Mouse (Mus musculus) heart, embryonic 12.5 days (tissue): Measurements from ENCODE around the gene Slc17a2. TPM values are rescaled to one million over a fixed set of nuclear protein-coding genes. Genes with fewer than 3 reads are reported as not detected.

ENCODE experiments used
- ATAC-seq: fragments of 200-750 bp; cut with Nextera tagmentation; 2 replicates; pipeline ENCODE4 v1.8.0; 2017; ENCODE audit warnings: moderate TSS enrichment, moderate library complexity; ENCODE audit not compliant: insufficient number of reproducible peaks, low FRiP score
- H3K27ac ChIP-seq: fragments of 300-500 bp; sonication (generic); 2 replicates; pipeline ENCODE4 v1.5.1; 2016; ENCODE audit warnings: mild to moderate bottlenecking, moderate library complexity; ENCODE audit not compliant: poor library complexity, severe bottlenecking
- H3K27me3 ChIP-seq: fragments of 300-500 bp; sonication (generic); replicated peaks from 2 replicates; pipeline ENCODE4 v1.6.1; 2016; ENCODE audit warnings: mild to moderate bottlenecking, moderate library complexity
- H3K36me3 ChIP-seq: fragments of 300-500 bp; sonication (generic); 2 replicates; pipeline ENCODE4 v1.6.1; 2016; ENCODE audit warnings: mild to moderate bottlenecking, moderate library complexity
- H3K4me1 ChIP-seq: fragments of 300-500 bp; sonication (generic); replicated peaks from 2 replicates; pipeline ENCODE4 v1.6.1; 2016; ENCODE audit warnings: mild to moderate bottlenecking
- H3K4me2 ChIP-seq: fragments of 300-500 bp; sonication (generic); 2 replicates; pipeline ENCODE4 v1.6.1; 2016; ENCODE audit warnings: mild to moderate bottlenecking, moderate library complexity
- H3K4me3 ChIP-seq: fragments of 300-500 bp; sonication (generic); 2 replicates; pipeline ENCODE4 v1.5.1; 2016; ENCODE audit warnings: mild to moderate bottlenecking
- H3K9ac ChIP-seq: fragments of 300-500 bp; sonication (generic); 2 replicates; pipeline ENCODE4 v1.6.1; 2016; ENCODE audit warnings: mild to moderate bottlenecking, moderate library complexity
- H3K9me3 ChIP-seq: fragments of 300-500 bp; sonication (generic); replicated peaks from 2 replicates; pipeline ENCODE4 v1.6.1; 2016; ENCODE audit warnings: mild to moderate bottlenecking, moderate library complexity
- WGBS: fragments of 180-500 bp; shearing (Covaris S2); methylation state at CpG from one replicate; pipeline ENCODE4 v1.1.7; 2016; 5-methylcytosine and 5-hydroxymethylcytosine counted together
- polyA plus RNA-seq: library from polyadenylated mRNA; unstranded; fragments of >200 nt; fragmentation: Nextera tagmentation; extraction: Ambion mirVana; gene quantifications from 2 replicates; pipeline ENCODE4 v1.2.1, GENCODE M21; 2016

Gene Slc17a2
- polyA plus RNA-seq, 1 experiment from 2014 or later = not detected

DNA sequence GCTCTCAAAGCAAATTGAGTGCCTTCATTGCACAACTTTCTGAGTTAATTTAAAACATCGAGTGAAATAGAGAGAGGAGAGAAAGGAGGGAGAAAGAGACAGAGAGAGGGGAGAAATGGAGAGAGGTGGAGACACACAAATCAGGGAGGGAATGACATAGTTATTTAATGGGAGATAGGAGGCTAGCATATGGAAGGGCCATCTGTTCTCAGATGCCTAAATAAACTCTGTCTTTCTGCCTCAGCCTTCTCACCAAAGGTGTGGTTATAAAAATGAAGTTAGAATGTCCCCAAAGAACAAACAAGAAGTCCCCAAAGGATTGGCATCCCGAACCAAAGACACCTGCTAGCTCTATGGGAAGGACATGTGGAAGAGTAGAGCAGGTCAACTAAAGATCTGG lies 42.5 kb downstream of the Slc17a2 start:
- H3K4me2 ChIP-seq = no peak overlapping the region
- no peak overlapping the region for H3K9ac ChIP-seq
- peaks cover 6% of the 10 kb centered on the region; the same call in 1 of the 2 replicates for H3K27me3 ChIP-seq
- no peak overlapping the region for H3K4me3 ChIP-seq
- no peak for ATAC-seq
- no peaks in the 10 kb centered on the region for H3K4me1 ChIP-seq
- no peaks in the 10 kb centered on the region for H3K36me3 ChIP-seq
- WGBS = 67% methylated on average over 2 of the region's 2 CpGs
- H3K9me3 ChIP-seq = no peaks in the 10 kb centered on the region
- H3K27ac ChIP-seq = no peak overlapping the region

DNA sequence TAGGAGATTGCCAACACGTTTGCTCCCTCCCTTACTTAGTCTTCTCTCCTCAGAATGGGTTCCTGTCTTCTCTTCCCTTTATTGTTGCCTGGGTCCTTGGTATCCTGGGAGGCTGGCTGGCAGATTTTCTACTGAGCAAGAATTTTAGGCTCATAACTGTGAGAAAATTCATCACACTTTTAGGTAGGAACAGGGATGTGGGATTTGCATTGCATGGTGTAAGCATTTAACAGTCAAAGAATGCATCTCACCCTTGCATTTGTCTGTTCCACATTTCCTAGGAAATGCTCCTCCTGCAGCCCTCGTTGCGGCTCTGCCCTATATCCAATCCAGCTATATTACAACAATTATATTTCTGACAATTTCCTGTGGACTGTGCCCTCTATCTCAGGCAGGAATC lies 49.6 kb downstream of the Slc17a2 start:
- no peak overlapping the region for H3K4me3 ChIP-seq
- WGBS = 60% methylated on average over 3 of the region's 3 CpGs
- H3K9ac ChIP-seq = no peak overlapping the region
- no peaks in the 10 kb centered on the region for H3K4me1 ChIP-seq
- H3K27ac ChIP-seq = no peak overlapping the region
- H3K36me3 ChIP-seq = no peaks in the 10 kb centered on the region
- H3K4me2 ChIP-seq = no peak overlapping the region
- no peaks in the 10 kb centered on the region for H3K9me3 ChIP-seq
- H3K27me3 ChIP-seq = peaks cover 23% of the 10 kb centered on the region; the same call in 1 of the 2 replicates
- no peak for ATAC-seq

DNA sequence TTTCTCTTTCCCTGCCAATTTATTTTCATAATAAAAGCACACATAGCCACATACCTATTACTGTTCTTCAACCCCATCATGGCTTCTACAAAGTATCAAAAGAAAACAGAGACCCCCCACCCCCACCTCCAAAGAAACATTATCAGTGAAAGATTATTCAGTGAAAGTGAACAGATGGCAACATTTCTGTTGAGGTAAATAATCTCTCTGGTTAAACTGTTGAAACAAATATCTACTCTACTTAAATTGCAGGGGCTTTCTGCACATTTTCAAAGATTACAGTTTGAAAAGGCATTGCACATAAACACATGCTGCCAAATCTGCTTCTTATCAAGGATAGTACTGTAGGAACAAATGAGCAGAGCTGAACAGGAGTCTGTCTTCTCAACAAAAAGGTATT lies 55.0 kb downstream of the Slc17a2 start:
- H3K27ac ChIP-seq = no peak overlapping the region
- H3K36me3 ChIP-seq = no peaks in the 10 kb centered on the region
- H3K27me3 ChIP-seq = peaks cover 18% of the 10 kb centered on the region; the same call in 1 of the 2 replicates
- H3K9ac ChIP-seq = no peak overlapping the region
- no peaks in the 10 kb centered on the region for H3K9me3 ChIP-seq
- H3K4me2 ChIP-seq = no peak overlapping the region
- H3K4me3 ChIP-seq = no peak overlapping the region
- no peaks in the 10 kb centered on the region for H3K4me1 ChIP-seq
- no peak for ATAC-seq

DNA sequence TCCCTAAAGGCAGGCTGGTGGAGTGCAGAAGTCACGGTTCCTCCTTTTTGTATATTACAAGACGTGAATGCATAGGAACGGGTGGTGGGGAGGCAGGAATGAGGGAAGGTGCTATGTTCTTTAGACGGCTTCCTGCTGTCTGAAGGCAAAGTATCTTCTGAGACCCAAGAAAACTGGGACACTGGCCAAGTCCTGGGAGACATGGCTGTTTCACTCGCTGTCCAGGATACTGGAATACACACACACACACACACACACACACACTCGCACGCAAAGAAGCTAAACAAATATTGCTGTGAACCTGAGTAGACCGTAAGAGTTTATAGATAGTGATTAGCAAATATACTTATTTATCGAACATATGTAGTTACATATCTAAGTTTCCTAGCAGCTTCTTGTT lies 57.9 kb downstream of the Slc17a2 start:
- no peak for ATAC-seq
- no peak overlapping the region for H3K4me2 ChIP-seq
- H3K4me3 ChIP-seq = no peak overlapping the region
- H3K9ac ChIP-seq = no peak overlapping the region
- no peak overlapping the region for H3K27ac ChIP-seq
- H3K9me3 ChIP-seq = no peaks in the 10 kb centered on the region
- peaks cover 6% of the 10 kb centered on the region; the same call in 1 of the 2 replicates for H3K27me3 ChIP-seq
- no peaks in the 10 kb centered on the region for H3K36me3 ChIP-seq
- no peaks in the 10 kb centered on the region for H3K4me1 ChIP-seq
- WGBS = 56% methylated on average over 9 of the region's 9 CpGs

DNA sequence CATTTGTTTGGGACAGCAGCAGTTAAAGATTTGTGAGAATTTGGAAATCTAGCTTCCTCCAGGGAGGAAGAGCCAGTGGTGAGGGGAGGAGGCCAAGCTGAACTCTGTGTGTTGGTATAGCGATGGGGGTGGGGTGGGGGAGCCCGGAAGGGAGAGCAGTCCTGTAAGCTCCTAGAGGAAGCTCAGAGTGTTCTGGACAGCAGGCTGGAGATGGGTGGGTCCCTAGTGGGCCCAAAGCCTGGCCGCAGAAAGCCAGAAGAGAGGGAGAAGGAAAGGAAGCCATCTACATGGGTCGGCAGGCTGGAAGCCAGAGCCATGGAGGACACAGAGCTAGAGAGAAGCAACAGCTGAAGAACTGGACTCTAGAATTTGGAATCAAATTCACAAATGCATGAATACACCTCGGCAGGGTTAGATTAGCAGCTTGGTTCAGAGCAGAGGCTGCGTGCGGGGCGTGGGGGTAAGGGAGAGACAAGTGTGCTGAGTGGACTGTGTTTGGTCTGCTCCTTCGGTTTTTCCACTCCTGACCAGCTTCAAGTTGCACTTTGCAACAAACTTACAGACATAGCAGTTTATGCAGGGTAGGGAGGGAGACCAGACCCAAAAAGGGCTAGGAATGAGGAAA lies 59.4 kb downstream of the Slc17a2 start:
- Histone ChIP-seq H3K4me2 (no peak overlapping the region), H3K4me1 (no peaks in the 10 kb centered on the region), H3K36me3 (no peaks in the 10 kb centered on the region), H3K27me3 (no peaks in the 10 kb centered on the region), H3K9ac (no peak overlapping the region), H3K4me3 (no peak overlapping the region), H3K9me3 (no peaks in the 10 kb centered on the region), H3K27ac (no peak overlapping the region)
- ATAC-seq = no peak
- 63% methylated on average over 9 of the region's 9 CpGs for WGBS

DNA sequence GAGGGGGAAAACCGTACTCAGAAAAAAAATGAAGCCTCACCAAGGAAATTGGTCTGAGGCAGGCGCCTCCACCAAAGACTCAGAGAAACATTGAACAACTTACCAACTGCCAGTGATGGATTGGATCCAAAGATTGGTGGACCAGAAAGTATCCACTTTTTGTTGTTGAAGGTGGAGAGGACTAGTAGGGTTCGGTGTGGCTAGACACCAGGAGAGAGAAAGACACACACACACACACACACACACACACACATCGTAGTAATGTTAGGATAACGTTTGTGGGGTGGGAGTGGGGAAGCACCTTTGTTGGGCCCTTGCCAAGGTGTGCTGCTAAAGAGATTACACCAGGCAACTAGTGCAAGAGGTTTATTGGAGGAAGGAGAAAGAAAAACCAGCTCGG lies 60.2 kb downstream of the Slc17a2 start:
- H3K4me3 ChIP-seq = no peak overlapping the region
- no peaks in the 10 kb centered on the region for H3K9me3 ChIP-seq
- H3K36me3 ChIP-seq = no peaks in the 10 kb centered on the region
- no peak for ATAC-seq
- H3K9ac ChIP-seq = no peak overlapping the region
- 78% methylated on average over 6 of the region's 6 CpGs for WGBS
- H3K4me1 ChIP-seq = no peaks in the 10 kb centered on the region
- H3K4me2 ChIP-seq = no peak overlapping the region
- no peaks in the 10 kb centered on the region for H3K27me3 ChIP-seq
- no peak overlapping the region for H3K27ac ChIP-seq

DNA sequence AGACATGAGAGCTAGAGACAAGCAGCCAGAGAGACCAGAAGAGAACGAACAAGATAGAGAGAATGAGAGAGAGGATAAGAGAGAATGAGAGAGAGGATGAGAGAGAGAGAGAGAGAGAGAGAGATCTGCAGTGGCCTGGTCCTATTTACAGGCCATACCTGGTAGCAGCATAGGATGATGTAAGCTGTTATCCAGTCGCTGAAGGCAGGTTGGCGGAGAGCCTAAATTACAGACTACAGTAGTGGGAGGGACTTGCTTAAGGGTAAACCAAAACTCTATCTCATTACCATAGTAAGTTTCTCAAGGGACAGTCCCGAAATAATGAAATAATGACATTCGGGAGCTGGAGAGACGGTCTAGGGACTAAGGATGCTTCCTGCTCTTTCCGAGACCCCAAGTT lies 60.6 kb downstream of the Slc17a2 start, which contains the start of gene Slc17a1:
Gene Slc17a1 (plus strand): TSS at position 346 of the 400 bp plus-strand sequence.
- H3K4me2 ChIP-seq = no peak within 1 kb of the TSS
- H3K27ac ChIP-seq = no peak within 1 kb of the TSS
- ATAC-seq = no peak
- H3K4me1 ChIP-seq = no peaks in the 10 kb centered on the region
- H3K9me3 ChIP-seq = no peaks in the 10 kb centered on the region
- 82% methylated on average over 7 of the region's 7 CpGs for WGBS
- no peak within 1 kb of the TSS for H3K9ac ChIP-seq
- H3K36me3 ChIP-seq = no peaks in the 10 kb centered on the region
- no peaks in the 10 kb centered on the region for H3K27me3 ChIP-seq
- H3K4me3 ChIP-seq = no peak within 1 kb of the TSS

DNA sequence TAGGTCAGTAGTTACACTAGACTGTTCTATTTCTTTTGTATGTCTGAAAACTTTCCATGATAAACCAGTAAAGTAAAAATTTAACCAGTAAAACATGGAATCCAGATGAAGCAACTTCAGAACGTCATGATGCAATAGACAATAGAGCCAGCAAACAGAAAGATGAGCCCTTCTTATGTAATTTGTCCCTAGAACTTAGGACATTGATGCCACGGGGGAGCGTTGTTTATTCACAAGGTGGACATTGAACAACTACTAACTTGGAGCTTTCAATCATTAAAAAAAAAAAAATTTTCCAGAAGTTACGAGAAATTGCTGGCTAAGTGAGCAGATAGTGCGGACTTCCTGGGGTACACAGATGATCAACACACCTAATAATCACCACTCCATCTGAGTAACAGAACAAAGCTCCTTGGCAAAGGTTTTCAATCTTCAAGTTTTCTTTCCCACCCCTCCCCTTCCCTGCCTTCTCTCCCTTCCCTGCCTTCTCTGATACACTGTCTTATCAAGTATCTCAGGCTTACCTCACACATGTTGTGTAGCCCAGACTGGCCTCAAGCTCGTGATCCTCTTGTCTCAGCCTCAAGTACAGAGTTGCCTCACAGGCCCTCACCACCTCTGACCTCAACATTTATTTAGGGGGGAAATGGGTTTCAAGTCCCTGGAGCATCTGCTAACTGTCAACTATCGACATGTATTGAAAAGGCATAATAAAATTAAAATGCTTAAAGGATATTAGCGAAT lies 62.2 kb downstream of the Slc17a2 start:
- no peak overlapping the region for H3K4me3 ChIP-seq
- H3K9me3 ChIP-seq = no peaks in the 10 kb centered on the region
- no peak overlapping the region for H3K4me2 ChIP-seq
- no peaks in the 10 kb centered on the region for H3K36me3 ChIP-seq
- 73% methylated on average over 8 of the region's 8 CpGs for WGBS
- no peaks in the 10 kb centered on the region for H3K4me1 ChIP-seq
- no peak overlapping the region for H3K9ac ChIP-seq
- H3K27me3 ChIP-seq = no peaks in the 10 kb centered on the region
- no peak overlapping the region for H3K27ac ChIP-seq
- no peak for ATAC-seq

DNA sequence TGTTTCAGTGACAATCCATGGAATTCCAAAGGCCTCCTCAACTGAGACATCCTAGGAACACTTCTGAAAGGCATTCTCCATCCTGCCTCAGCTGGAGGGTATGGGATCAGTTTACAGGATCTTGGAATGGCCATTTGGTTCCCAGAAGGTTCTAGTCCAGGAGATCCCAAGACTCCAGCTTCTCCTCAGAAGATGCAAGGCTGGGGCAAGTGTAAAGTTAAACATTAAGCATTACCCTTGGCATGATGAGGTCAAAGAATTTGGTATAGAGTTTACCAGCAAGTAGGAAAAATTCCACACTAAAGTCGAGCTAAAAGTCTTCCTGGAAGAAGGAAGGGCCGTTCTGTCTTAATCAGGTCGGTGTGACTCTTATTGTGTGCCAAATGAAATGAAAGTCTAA lies 63.2 kb downstream of the Slc17a2 start:
- no peaks in the 10 kb centered on the region for H3K36me3 ChIP-seq
- no peaks in the 10 kb centered on the region for H3K4me1 ChIP-seq
- no peaks in the 10 kb centered on the region for H3K27me3 ChIP-seq
- no peak overlapping the region for H3K27ac ChIP-seq
- WGBS = 68% methylated on average over 3 of the region's 3 CpGs
- ATAC-seq = no peak
- no peak overlapping the region for H3K4me2 ChIP-seq
- no peaks in the 10 kb centered on the region for H3K9me3 ChIP-seq
- H3K9ac ChIP-seq = no peak overlapping the region
- no peak overlapping the region for H3K4me3 ChIP-seq

DNA sequence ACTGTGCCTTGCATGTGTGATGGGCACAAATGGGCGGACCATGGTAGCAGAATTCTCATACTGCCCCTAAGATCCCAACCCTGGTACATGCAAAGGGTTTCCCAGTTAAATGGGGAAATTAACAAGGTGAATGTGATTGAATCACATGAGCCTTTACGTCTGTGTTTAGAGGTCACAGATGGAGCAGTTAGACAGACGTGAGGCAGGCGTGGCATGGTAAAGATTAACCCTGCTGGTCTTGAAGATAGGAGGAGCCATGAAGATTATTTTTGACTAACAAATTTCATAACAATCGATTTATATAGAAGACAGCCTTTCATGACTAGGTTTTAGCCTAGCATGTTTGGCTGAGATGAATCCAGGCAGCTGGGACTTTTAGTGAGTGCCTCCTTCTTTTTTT lies 66.3 kb downstream of the Slc17a2 start:
- H3K27ac ChIP-seq = no peak overlapping the region
- 71% methylated on average over 5 of the region's 5 CpGs for WGBS
- no peaks in the 10 kb centered on the region for H3K27me3 ChIP-seq
- H3K4me3 ChIP-seq = no peak overlapping the region
- no peak overlapping the region for H3K9ac ChIP-seq
- H3K36me3 ChIP-seq = no peaks in the 10 kb centered on the region
- H3K4me1 ChIP-seq = no peaks in the 10 kb centered on the region
- no peak overlapping the region for H3K4me2 ChIP-seq
- H3K9me3 ChIP-seq = no peaks in the 10 kb centered on the region
- ATAC-seq = no peak
